Mouse (Mus musculus) forebrain, postnatal 0 days (tissue): ENCODE data around the gene Fam83e. TPM values are rescaled to one million over a fixed set of nuclear protein-coding genes. Genes with fewer than 3 reads are reported as not detected.
A peak's percentile ranks its signal among the peaks of the same experiment; 100 is the strongest.

ENCODE experiments used
- ATAC-seq: fragments of 200-750 bp; cut with Nextera tagmentation; 2 replicates; pipeline ENCODE4 v1.8.0; 2017; ENCODE audit warnings: mild to moderate bottlenecking, moderate library complexity
- DNase-seq: peaks from one replicate; pipeline ENCODE4 v3.0.0-alpha.2; 2015
- H3K27ac ChIP-seq: fragments of 300-500 bp; sonication (generic); 2 replicates; pipeline ENCODE4 v1.5.1; 2014; ENCODE audit warnings: low read depth, mild to moderate bottlenecking, antibody characterized with exemption, low read length, moderate library complexity, mixed read lengths
- H3K27me3 ChIP-seq: fragments of 300-500 bp; sonication (generic); 2 replicates; pipeline ENCODE4 v1.6.1; 2014; ENCODE audit warnings: mild to moderate bottlenecking, low read length, mixed read lengths; ENCODE audit not compliant: insufficient read depth
- H3K36me3 ChIP-seq: fragments of 300-500 bp; sonication (generic); 2 replicates; pipeline ENCODE4 v1.6.1; 2014; ENCODE audit warnings: mild to moderate bottlenecking, moderate library complexity; ENCODE audit not compliant: insufficient read depth
- H3K4me1 ChIP-seq: fragments of 300-500 bp; sonication (generic); 2 replicates; pipeline ENCODE4 v1.6.1; 2014; ENCODE audit warnings: antibody characterized with exemption; ENCODE audit not compliant: insufficient read depth
- H3K4me2 ChIP-seq: fragments of 300-500 bp; sonication (generic); 2 replicates; pipeline ENCODE4 v1.6.1; 2014; ENCODE audit warnings: low read depth, mild to moderate bottlenecking, moderate library complexity
- H3K4me3 ChIP-seq: fragments of 300-500 bp; sonication (generic); 2 replicates; pipeline ENCODE4 v1.5.1; 2014; ENCODE audit warnings: low read depth, low read length, mixed read lengths
- H3K9ac ChIP-seq: fragments of 300-500 bp; sonication (generic); 2 replicates; pipeline ENCODE4 v1.6.1; 2014; ENCODE audit warnings: mild to moderate bottlenecking
- H3K9me3 ChIP-seq: fragments of 300-500 bp; sonication (generic); 2 replicates; pipeline ENCODE4 v1.6.1; 2016; ENCODE audit warnings: low read length
- CTCF ChIP-seq: sonication (generic); IDR thresholded peaks from 2 replicates; pipeline ENCODE4 v1.5.1; 2016; ENCODE audit warnings: antibody characterized with exemption, control low read depth, low read depth
- WGBS: fragments of 180-500 bp; shearing (Covaris S2); extraction: QIAGEN DNeasy Blood & Tissue Kit; methylation state at CpG from one replicate; pipeline ENCODE4 v1.1.7; 2014; 5-methylcytosine and 5-hydroxymethylcytosine counted together
- polyA plus RNA-seq: library from polyadenylated mRNA; unstranded; fragments of >200 nt; fragmentation: Nextera tagmentation; extraction: Ambion mirVana; gene quantifications from 2 replicates; pipeline ENCODE4 v1.2.1, GENCODE M21; 2015
- total RNA-seq: library from RNA; depleted of rRNA; stranded (reverse); fragments of >200 nt; gene quantifications from 2 replicates; pipeline ENCODE4 v1.2.3, GENCODE M21; 2014

Gene Fam83e
- total and polyA plus RNA-seq, 2 experiments from 2014 or later, result 0.33 TPM; not detected in 1

DNA sequence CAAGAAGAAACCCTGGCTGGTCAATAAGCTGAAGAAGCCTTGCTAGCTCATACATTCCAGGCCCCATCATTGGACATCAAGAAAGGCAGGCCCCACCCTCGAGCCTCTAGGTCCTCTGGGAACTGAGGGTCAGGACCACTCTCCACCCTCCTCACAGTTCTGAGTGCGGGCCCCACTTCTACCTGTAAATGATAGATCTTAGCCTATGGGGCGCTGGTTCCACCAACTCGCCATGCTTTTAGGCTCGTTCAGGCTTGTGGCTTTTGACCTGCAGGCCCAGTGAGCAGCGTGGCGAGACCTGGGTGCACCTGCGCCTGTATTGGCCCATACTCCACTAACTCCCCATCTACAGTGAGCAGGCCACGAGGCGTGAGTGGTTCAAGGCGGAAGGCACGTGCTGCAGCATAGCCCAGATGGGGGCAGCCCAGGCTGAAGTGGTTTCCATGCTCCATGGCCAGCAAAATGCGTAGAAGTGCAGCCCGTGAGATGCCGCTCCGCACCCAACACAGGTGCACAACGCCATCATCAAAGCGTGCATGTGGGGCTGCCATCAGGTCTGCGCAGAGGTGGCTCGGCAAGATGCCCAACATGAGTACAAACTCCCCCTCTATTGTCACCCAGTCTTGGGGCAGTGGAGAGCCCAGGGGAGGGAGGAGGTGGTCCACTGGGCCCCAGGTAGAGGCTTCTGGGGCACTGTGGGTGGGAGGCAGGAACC lies 10.4 kb upstream of the Fam83e start:
- Histone ChIP-seq H3K27ac (no peak overlapping the region), H3K4me1 (peaks cover 30% of the 10 kb centered on the region), H3K9me3 (no peaks in the 10 kb centered on the region)

DNA sequence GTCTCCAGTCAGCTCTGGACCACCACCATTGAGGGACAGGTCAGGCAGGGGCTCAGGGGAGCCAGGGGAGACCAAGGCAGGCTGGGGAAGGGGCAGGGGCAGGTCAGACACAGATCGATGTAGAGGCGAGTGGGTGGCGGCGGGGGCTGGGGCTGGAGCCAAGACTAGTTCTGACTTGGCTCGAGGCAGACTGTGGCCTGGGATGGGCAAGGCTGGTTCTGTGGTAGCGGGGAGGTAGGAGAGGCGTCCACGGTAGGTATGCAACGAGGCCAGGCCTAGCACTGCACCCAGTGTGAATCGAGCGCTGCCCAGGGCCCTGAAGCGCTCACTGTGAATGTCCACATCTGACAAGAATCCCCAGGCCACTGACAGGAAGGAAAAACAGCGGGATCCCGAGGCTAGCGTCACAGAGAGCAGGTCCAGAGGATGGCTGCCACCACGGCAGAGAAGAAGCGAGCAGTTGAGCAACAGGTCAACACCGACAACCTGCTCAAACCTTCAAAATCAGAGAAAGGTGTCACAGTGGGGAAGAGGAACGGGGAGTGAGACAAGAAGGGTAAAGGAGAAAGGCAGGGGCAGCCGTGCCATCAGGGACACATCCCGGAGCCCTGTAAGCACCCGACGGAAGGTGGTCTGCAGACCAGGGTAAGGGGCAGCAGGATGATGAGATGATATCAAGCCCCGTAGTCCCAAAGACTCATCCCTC lies 9.5 kb upstream of the Fam83e start:
- no peaks in the 10 kb centered on the region for H3K9me3 ChIP-seq
- H3K4me1 ChIP-seq, result peaks cover 33% of the 10 kb centered on the region
- DNase-seq, result no peak
- no peak overlapping the region for H3K4me3 ChIP-seq
- no peak for ATAC-seq
- no peak overlapping the region for H3K9ac ChIP-seq
- H3K4me2 ChIP-seq, result no peak overlapping the region
- no peak overlapping the region for H3K27ac ChIP-seq
- no peaks in the 10 kb centered on the region for H3K27me3 ChIP-seq
- no peak for TF ChIP-seq CTCF
- 88% methylated on average over 24 of the region's 24 CpGs for WGBS
- peaks cover 35% of the 10 kb centered on the region for H3K36me3 ChIP-seq

More for the DNA sequence above, 10.4 kb upstream of the Fam83e start:
- H3K9ac ChIP-seq, result no peak overlapping the region
- WGBS, result 91% methylated on average over 20 of the region's 20 CpGs
- no peak overlapping the region for H3K4me3 ChIP-seq
- no peak for DNase-seq
- no peak overlapping the region for H3K4me2 ChIP-seq
- ATAC-seq, result no peak
- TF ChIP-seq CTCF, result no peak
- H3K36me3 ChIP-seq, result peaks cover 35% of the 10 kb centered on the region
- H3K27me3 ChIP-seq, result no peaks in the 10 kb centered on the region

DNA sequence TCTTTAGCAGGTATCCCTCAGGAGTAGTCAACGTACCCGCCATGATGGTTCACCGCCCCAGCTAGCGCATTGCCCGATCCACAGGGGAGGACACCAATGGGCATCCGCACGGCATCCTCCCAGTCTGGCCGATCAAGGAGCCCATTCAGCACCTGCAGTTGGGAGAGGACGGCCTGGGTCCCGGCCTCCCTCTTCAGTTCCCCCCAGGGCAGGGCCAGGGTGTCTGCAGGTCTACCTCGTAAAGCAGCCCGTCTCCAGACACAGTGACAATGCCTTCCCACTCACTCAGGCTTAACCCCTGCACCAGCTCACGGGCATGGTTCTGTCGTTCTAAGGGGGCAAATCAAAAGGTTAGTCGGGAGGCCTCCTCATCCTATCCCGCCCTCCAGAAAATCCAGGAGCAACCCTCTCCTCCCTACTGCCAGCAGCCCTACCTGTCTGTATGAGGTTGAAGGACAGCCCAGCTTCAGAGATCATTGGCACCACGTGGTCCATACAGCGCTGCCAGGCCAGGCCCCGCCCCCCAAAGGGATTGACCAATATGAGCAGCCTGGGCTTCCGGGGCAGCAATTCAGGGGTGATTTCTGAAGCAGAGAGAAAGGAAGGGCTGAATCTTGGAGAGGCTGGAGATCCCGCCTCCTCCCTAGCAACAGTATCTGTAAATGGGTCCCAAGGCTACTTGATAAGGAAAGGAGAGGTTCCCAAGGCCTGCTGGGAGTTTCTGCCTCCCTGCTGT lies 8.8 kb upstream of the Fam83e start:
- no peak for DNase-seq
- Histone ChIP-seq H3K27me3 (no peaks in the 10 kb centered on the region), H3K4me3 (no peak overlapping the region), H3K27ac (no peak overlapping the region), H3K9me3 (no peaks in the 10 kb centered on the region), H3K4me1 (peaks cover 28% of the 10 kb centered on the region), H3K36me3 (peaks cover 35% of the 10 kb centered on the region), H3K4me2 (no peak overlapping the region), H3K9ac (no peak overlapping the region)
- ATAC-seq, result no peak
- no peak for TF ChIP-seq CTCF
- WGBS, result 90% methylated on average over 21 of the region's 21 CpGs

DNA sequence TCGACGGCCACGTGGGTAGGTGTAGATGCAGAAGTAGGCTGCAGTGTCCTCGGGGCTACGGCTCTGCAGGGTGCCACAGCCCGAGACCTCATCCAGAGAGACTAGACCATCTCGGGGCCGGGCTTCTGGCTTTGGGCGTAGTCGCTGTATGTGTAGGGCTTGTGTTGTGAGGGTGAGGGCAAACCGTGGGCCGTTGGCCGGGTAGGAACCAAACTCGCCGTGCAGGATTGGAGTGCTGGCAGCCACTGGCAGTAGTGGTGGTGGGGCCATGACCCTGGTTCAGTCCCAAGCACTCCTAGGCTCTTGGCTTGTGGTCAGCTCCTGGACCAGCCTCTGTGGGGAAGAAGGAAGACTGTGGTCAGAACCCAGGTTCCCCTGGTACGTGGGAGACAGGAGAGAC lies 7.6 kb upstream of the Fam83e start:
- no peak for ATAC-seq

DNA sequence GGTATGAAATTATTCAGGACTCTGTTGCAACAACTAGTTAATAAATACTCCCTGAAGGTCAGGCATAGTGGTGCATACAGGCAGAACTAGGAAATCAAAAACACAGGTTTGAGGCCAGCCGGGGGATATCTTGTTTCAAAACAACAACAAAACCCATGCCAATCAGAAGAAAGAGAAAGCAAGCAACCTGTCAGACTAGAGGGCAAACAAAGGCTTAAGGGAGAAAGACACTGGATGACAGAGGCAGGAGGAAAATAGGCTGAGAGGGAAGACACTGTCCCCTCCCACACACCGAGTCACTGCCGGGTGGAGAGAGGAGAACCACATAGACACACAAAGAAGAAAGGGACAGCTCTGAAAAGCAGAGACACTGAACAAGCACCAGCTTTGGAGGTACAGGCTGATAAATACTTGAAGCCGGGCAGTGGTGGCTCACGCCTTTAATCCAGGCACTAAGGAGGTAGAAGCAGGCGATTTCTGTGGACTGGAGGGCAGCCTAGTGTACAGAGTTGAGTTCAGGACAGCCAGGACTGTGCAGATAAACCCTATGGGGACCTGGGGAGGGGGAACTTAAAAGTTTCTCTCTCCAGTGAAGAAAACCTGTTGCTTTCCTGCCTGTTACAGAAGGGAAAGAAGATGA lies 7.0 kb upstream of the Fam83e start:
- H3K27me3 ChIP-seq, result no peaks in the 10 kb centered on the region
- TF ChIP-seq CTCF, result no peak
- H3K36me3 ChIP-seq, result peaks cover 35% of the 10 kb centered on the region
- peak overlapping the region; percentile 91 for H3K4me2 ChIP-seq
- H3K27ac ChIP-seq, result no peak overlapping the region
- H3K9ac ChIP-seq, result peak overlapping the region; percentile 74
- no peak for ATAC-seq
- peak overlapping the region; percentile 66 for H3K4me3 ChIP-seq
- 81% methylated on average over 6 of the region's 6 CpGs for WGBS
- peaks cover 19% of the 10 kb centered on the region for H3K4me1 ChIP-seq
- DNase-seq, result no peak
- no peaks in the 10 kb centered on the region for H3K9me3 ChIP-seq

More for the DNA sequence above, 7.6 kb upstream of the Fam83e start:
- no peak for TF ChIP-seq CTCF
- H3K4me1 ChIP-seq, result peaks cover 19% of the 10 kb centered on the region
- no peaks in the 10 kb centered on the region for H3K27me3 ChIP-seq
- H3K4me3 ChIP-seq, result no peak overlapping the region
- WGBS, result 91% methylated on average over 16 of the region's 16 CpGs
- no peak overlapping the region for H3K27ac ChIP-seq
- no peak for DNase-seq
- no peaks in the 10 kb centered on the region for H3K9me3 ChIP-seq
- no peak overlapping the region for H3K9ac ChIP-seq
- peaks cover 35% of the 10 kb centered on the region for H3K36me3 ChIP-seq
- H3K4me2 ChIP-seq, result no peak overlapping the region

DNA sequence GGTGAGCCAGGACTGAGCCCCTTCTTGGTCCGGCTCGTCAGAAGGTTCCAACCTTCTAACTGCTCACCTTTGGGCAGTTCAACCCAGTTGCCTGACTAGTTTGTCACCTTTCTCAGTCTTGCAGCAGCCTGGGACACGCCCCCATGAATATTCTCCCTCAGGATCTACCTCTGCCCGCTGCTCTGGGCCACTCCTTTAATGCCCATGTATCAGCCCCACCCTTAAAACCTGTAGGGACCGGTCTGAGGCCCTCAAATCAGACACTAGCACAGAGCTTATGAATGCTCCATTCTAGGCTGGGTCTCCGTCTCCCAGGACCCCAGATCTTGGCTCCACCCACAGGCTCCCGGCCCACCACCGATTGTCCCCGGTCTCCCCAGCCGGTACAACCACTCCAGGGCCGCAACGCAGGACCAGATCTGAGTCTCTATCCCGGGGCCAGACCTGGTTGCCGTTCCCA lies 6.4 kb upstream of the Fam83e start:
- Histone ChIP-seq H3K4me2 (peak overlapping the region; percentile 91), H3K36me3 (peaks cover 36% of the 10 kb centered on the region), H3K4me1 (peaks cover 19% of the 10 kb centered on the region), H3K27me3 (no peaks in the 10 kb centered on the region), H3K27ac (peak overlapping the region; percentile 64), H3K4me3 (peak overlapping the region; percentile 66), H3K9ac (peak overlapping the region; percentile 74), H3K9me3 (no peaks in the 10 kb centered on the region)
- ATAC-seq, result peak; percentile 21
- no peak for TF ChIP-seq CTCF
- no peak for DNase-seq
- WGBS, result 10% methylated on average over 14 of the region's 14 CpGs
